Mouse (Mus musculus) urinary bladder, postnatal 10 days (tissue): ENCODE data around the gene Heg1.
A peak's percentile ranks its signal among the peaks of the same experiment; 100 is the strongest.

Experiments
- DNase-seq: peaks from one replicate; pipeline ENCODE4 v3.0.0; 2022; ENCODE audit warnings: low spot score

The Heg1 gene

GRCm38 (mm10) chr16:33820269-33821178 lies 136.4 kb downstream of the Heg1 start:
- DNase-seq = peak; percentile 61
